Mouse (Mus musculus): Measurements from ENCODE around the gene Twistnb.

DNA sequence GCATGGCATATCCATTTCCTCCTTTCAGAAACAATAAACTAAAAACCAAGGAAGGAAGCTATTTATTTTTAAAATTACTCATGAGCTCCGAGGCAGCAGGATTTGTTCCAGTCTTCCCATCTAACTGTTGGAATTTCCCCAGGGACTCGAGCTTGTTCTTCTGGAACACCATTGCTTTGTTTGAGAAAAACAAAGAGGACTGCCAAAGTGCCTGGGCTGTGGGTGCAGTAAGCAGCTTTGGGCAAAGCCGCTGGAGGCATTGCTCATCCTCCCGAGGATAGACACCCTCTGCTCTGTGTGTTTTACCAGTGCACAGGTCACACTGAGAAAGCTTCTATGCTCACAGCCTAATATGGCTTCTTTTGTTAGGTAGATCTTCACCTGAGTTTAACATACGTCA, 26.8 kb downstream of the Twistnb start:
- TF ChIP-seq CTCF (IDR thresholded peaks at IDR 0.05; ENCODE audit: low read depth), result no peak
- no peak for TF ChIP-seq EP300 (IDR thresholded peaks at IDR 0.05; ENCODE audit: low read depth)
